Mouse (Mus musculus) liver, embryonic 16.5 days (tissue): Measurements from ENCODE around the gene Ckmt2. TPM values are rescaled to one million over a fixed set of nuclear protein-coding genes. Genes with fewer than 3 reads are reported as not detected.

ENCODE experiments used
- ATAC-seq: fragments of 200-750 bp; cut with Nextera tagmentation; 2 replicates; pipeline ENCODE4 v1.8.0; 2017; ENCODE audit warnings: low read depth, mild to moderate bottlenecking, moderate number of reproducible peaks, moderate library complexity
- H3K27ac ChIP-seq: fragments of 300-500 bp; sonication (generic); 2 replicates; pipeline ENCODE4 v1.5.1; 2014; ENCODE audit warnings: mild to moderate bottlenecking, low read length
- H3K27me3 ChIP-seq: fragments of 300-500 bp; sonication (generic); 2 replicates; pipeline ENCODE4 v1.6.1; 2014; ENCODE audit warnings: low read depth, low read length, mixed read lengths; ENCODE audit not compliant: control insufficient read depth, insufficient read depth
- H3K36me3 ChIP-seq: fragments of 300-500 bp; sonication (generic); 2 replicates; pipeline ENCODE4 v1.6.1; 2014; ENCODE audit warnings: mild to moderate bottlenecking; ENCODE audit not compliant: control insufficient read depth, insufficient read depth
- H3K4me1 ChIP-seq: fragments of 300-500 bp; sonication (generic); 2 replicates; pipeline ENCODE4 v1.6.1; 2014; ENCODE audit warnings: low read depth, low read length, mixed read lengths; ENCODE audit not compliant: control insufficient read depth
- H3K4me2 ChIP-seq: fragments of 300-500 bp; sonication (generic); 2 replicates; pipeline ENCODE4 v1.6.1; 2014; ENCODE audit warnings: low read depth, low read length, mixed read lengths
- H3K4me3 ChIP-seq: fragments of 300-500 bp; sonication (generic); 2 replicates; pipeline ENCODE4 v1.5.1; 2014; ENCODE audit warnings: low read depth, mild to moderate bottlenecking, low read length
- H3K9ac ChIP-seq: fragments of 300-500 bp; sonication (generic); 2 replicates; pipeline ENCODE4 v1.6.1; 2014; ENCODE audit warnings: low read depth, low read length
- H3K9me3 ChIP-seq: fragments of 300-500 bp; sonication (generic); replicated peaks from 2 replicates; pipeline ENCODE4 v1.6.1; 2016; ENCODE audit warnings: low read length; ENCODE audit not compliant: control insufficient read depth
- WGBS: fragments of 180-500 bp; shearing (Covaris S2); extraction: QIAGEN DNeasy Blood & Tissue Kit; methylation state at CpG from one replicate; pipeline ENCODE4 v1.1.7; 2014; ENCODE audit not compliant: insufficient replicate concordance; 5-methylcytosine and 5-hydroxymethylcytosine counted together
- polyA plus RNA-seq: library from polyadenylated mRNA; unstranded; fragments of >200 nt; fragmentation: Nextera tagmentation; extraction: Ambion mirVana; gene quantifications from 2 replicates; pipeline ENCODE4 v1.2.1, GENCODE M21; 2015

Gene Ckmt2
- polyA plus RNA-seq, 1 experiment from 2014 or later, result 3.8 TPM

GRCm38 (mm10) chr13:91908202-91908980 is 31.7 kb upstream of the Ckmt2 start:
- H3K4me2 ChIP-seq, result no peak overlapping the region
- H3K36me3 ChIP-seq, result no peaks in the 10 kb centered on the region
- no peaks in the 10 kb centered on the region for H3K4me1 ChIP-seq
- no peaks in the 10 kb centered on the region for H3K9me3 ChIP-seq
- WGBS, result 30% methylated on average over 10 of the region's 10 CpGs
- H3K27ac ChIP-seq, result no peak overlapping the region
- H3K9ac ChIP-seq, result no peak overlapping the region
- no peaks in the 10 kb centered on the region for H3K27me3 ChIP-seq
- H3K4me3 ChIP-seq, result no peak overlapping the region
- no peak for ATAC-seq

GRCm38 (mm10) chr13:91906338-91906737 is 29.7 kb upstream of the Ckmt2 start:
- no peaks in the 10 kb centered on the region for H3K9me3 ChIP-seq
- H3K4me2 ChIP-seq, result no peak overlapping the region
- no peak for ATAC-seq
- no peak overlapping the region for H3K27ac ChIP-seq
- H3K36me3 ChIP-seq, result no peaks in the 10 kb centered on the region
- no peak overlapping the region for H3K9ac ChIP-seq
- 65% methylated on average over 3 of the region's 3 CpGs for WGBS
- no peaks in the 10 kb centered on the region for H3K27me3 ChIP-seq
- no peak overlapping the region for H3K4me3 ChIP-seq
- no peaks in the 10 kb centered on the region for H3K4me1 ChIP-seq

GRCm38 (mm10) chr13:91896476-91896875 is 19.8 kb upstream of the Ckmt2 start:
- H3K9me3 ChIP-seq, result no peaks in the 10 kb centered on the region
- ATAC-seq, result no peak

GRCm38 (mm10) chr13:91893132-91893531 is 16.4 kb upstream of the Ckmt2 start:
- Histone ChIP-seq H3K4me1 (no peaks in the 10 kb centered on the region), H3K36me3 (no peaks in the 10 kb centered on the region), H3K27me3 (no peaks in the 10 kb centered on the region), H3K4me3 (no peak overlapping the region), H3K4me2 (no peak overlapping the region), H3K9me3 (no peaks in the 10 kb centered on the region), H3K9ac (no peak overlapping the region), H3K27ac (no peak overlapping the region)
- no peak for ATAC-seq
- WGBS, result 46% methylated on average over 6 of the region's 6 CpGs

More at GRCm38 (mm10) chr13:91896476-91896875, 19.8 kb upstream of the Ckmt2 start:
- Histone ChIP-seq H3K27me3 (no peaks in the 10 kb centered on the region), H3K4me2 (no peak overlapping the region), H3K36me3 (no peaks in the 10 kb centered on the region), H3K27ac (no peak overlapping the region), H3K4me1 (no peaks in the 10 kb centered on the region), H3K4me3 (no peak overlapping the region), H3K9ac (no peak overlapping the region)
- 35% methylated on average over 1 of the region's 1 CpGs for WGBS

- Histone ChIP-seq H3K9ac (no peak overlapping the region), H3K9me3 (no peaks in the 10 kb centered on the region), H3K27me3 (no peaks in the 10 kb centered on the region), H3K36me3 (no peaks in the 10 kb centered on the region), H3K4me3 (no peak overlapping the region), H3K4me1 (no peaks in the 10 kb centered on the region), H3K27ac (no peak overlapping the region), H3K4me2 (no peak overlapping the region)
- 67% methylated on average over 6 of the region's 6 CpGs for WGBS
- no peak for ATAC-seq
Measured at GRCm38 (mm10) chr13:91890031-91890619, 13.4 kb upstream of the Ckmt2 start.

- no peak overlapping the region for H3K4me3 ChIP-seq
- no peaks in the 10 kb centered on the region for H3K9me3 ChIP-seq
- 52% methylated on average over 5 of the region's 5 CpGs for WGBS
- ATAC-seq, result no peak
- H3K9ac ChIP-seq, result no peak overlapping the region
- H3K4me2 ChIP-seq, result no peak overlapping the region
- no peaks in the 10 kb centered on the region for H3K36me3 ChIP-seq
- no peaks in the 10 kb centered on the region for H3K4me1 ChIP-seq
- H3K27ac ChIP-seq, result no peak overlapping the region
- no peaks in the 10 kb centered on the region for H3K27me3 ChIP-seq
Measured at GRCm38 (mm10) chr13:91884714-91885386, 8.2 kb upstream of the Ckmt2 start.

GRCm38 (mm10) chr13:91881837-91882480 is 5.3 kb upstream of the Ckmt2 start:
- Histone ChIP-seq H3K27ac (no peak overlapping the region), H3K36me3 (no peaks in the 10 kb centered on the region), H3K27me3 (no peaks in the 10 kb centered on the region), H3K4me3 (no peak overlapping the region), H3K9me3 (no peaks in the 10 kb centered on the region), H3K4me2 (no peak overlapping the region), H3K4me1 (no peaks in the 10 kb centered on the region), H3K9ac (no peak overlapping the region)
- no peak for ATAC-seq
- 48% methylated on average over 9 of the region's 9 CpGs for WGBS

GRCm38 (mm10) chr13:91880256-91880655 is 3.6 kb upstream of the Ckmt2 start:
- ATAC-seq, result no peak
- no peak overlapping the region for H3K4me3 ChIP-seq
- no peaks in the 10 kb centered on the region for H3K9me3 ChIP-seq
- H3K9ac ChIP-seq, result no peak overlapping the region
- H3K4me2 ChIP-seq, result no peak overlapping the region
- no peaks in the 10 kb centered on the region for H3K4me1 ChIP-seq
- H3K36me3 ChIP-seq, result no peaks in the 10 kb centered on the region
- WGBS, result 68% methylated on average over 4 of the region's 4 CpGs
- H3K27me3 ChIP-seq, result no peaks in the 10 kb centered on the region
- no peak overlapping the region for H3K27ac ChIP-seq
